Mouse (Mus musculus) embryonic facial prominence, embryonic 15.5 days (tissue): ENCODE measurements around the gene Mfap4. TPM values are rescaled to one million over a fixed set of nuclear protein-coding genes. Genes with fewer than 3 reads are reported as not detected.

Experiments used
- ATAC-seq: fragments of 200-750 bp; cut with Nextera tagmentation; 2 replicates; pipeline ENCODE4 v1.8.0; 2017; ENCODE audit warnings: low read depth, moderate TSS enrichment; ENCODE audit not compliant: insufficient number of reproducible peaks, low FRiP score, low TSS enrichment
- H3K27ac ChIP-seq: fragments of 300-500 bp; sonication (generic); replicated peaks from 2 replicates; pipeline ENCODE4 v1.5.1; 2015; ENCODE audit warnings: mild to moderate bottlenecking, inconsistent platforms
- H3K27me3 ChIP-seq: fragments of 300-500 bp; sonication (generic); 2 replicates; pipeline ENCODE4 v1.6.1; 2015; ENCODE audit warnings: inconsistent platforms
- H3K36me3 ChIP-seq: fragments of 300-500 bp; sonication (generic); 2 replicates; pipeline ENCODE4 v1.6.1; 2015; ENCODE audit warnings: mild to moderate bottlenecking, inconsistent platforms
- H3K4me1 ChIP-seq: fragments of 300-500 bp; sonication (generic); 2 replicates; pipeline ENCODE4 v1.6.1; 2015; ENCODE audit warnings: inconsistent platforms
- H3K4me2 ChIP-seq: fragments of 300-500 bp; sonication (generic); replicated peaks from 2 replicates; pipeline ENCODE4 v1.6.1; 2015; ENCODE audit warnings: mild to moderate bottlenecking, inconsistent platforms
- H3K4me3 ChIP-seq: fragments of 300-500 bp; sonication (generic); replicated peaks from 2 replicates; pipeline ENCODE4 v1.5.1; 2015; ENCODE audit warnings: mild to moderate bottlenecking, inconsistent platforms
- H3K9ac ChIP-seq: fragments of 300-500 bp; sonication (generic); 2 replicates; pipeline ENCODE4 v1.6.1; 2015; ENCODE audit warnings: inconsistent platforms
- H3K9me3 ChIP-seq: fragments of 300-500 bp; sonication (generic); replicated peaks from 2 replicates; pipeline ENCODE4 v1.6.1; 2016; ENCODE audit warnings: inconsistent platforms
- WGBS: fragments of 180-500 bp; shearing (Covaris S2); methylation state at CpG from one replicate; pipeline ENCODE4 v1.1.7; 2015; 5-methylcytosine and 5-hydroxymethylcytosine counted together
- polyA plus RNA-seq: library from polyadenylated mRNA; unstranded; fragments of >200 nt; fragmentation: Nextera tagmentation; extraction: Ambion mirVana; gene quantifications from 2 replicates; pipeline ENCODE4 v1.2.1, GENCODE M21; 2015

Mfap4 gene
- polyA plus RNA-seq = 404 and 406 TPM in 2 replicates

DNA sequence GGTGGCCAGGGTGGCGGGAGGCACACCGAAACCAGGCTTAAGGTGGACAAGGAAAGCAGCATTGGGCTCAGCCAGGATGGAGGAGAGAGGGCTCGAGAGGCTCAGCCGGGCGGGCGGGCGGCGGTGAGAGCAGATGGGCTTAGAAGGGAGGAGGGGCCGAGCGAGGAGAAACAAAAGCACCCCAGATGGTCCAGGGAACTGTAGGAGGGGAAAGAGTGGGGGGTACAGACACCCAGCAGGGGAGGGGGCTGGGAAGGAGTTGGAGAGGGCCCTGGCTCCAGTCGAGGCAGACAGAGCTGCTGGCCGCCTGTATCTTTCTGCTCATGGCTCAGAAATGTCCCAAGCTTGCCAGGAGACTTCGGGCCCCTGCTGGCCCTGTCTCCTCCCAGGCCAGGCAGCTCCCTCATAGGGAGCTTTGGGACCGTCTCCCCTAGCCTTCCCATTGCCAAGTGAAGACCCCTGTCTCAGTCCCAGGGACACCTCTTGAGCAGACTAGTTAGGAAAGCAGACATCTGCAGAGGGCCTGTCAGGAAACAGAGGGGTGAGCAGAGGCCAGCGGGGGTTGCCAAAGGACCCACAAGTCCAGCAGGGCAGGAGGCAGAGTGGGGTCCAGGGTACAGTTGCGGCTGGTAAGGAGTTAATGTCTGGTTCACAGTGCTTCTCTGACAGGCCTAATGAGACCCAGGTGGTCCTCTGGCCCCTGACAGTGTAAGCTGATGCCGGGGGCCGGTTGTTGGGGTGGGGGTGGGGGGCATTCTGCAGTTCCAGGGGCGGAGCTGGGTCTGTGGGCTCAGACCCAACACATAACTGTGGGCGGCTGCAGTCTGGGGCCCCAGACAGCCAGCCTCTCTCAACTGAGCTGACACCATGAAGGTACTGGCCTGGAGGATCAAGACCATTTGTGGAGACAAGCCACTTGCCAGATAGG, at the start of gene Mfap4:
Mfap4 (plus strand) TSS at position 819 of the 928 bp plus-strand sequence.
- Histone ChIP-seq H3K27ac (peak within 1 kb of the TSS; percentile 97), H3K4me3 (peak within 1 kb of the TSS; percentile 45), H3K36me3 (peaks cover 23% of the 10 kb centered on the region), H3K9ac (peak within 1 kb of the TSS; percentile 35), H3K4me1 (peaks cover 72% of the 10 kb centered on the region), H3K9me3 (no peaks in the 10 kb centered on the region), H3K27me3 (no peaks in the 10 kb centered on the region), H3K4me2 (peak within 1 kb of the TSS; percentile 60)
- 9% methylated on average over 20 of the region's 20 CpGs for WGBS
- ATAC-seq = peak; percentile 88

DNA sequence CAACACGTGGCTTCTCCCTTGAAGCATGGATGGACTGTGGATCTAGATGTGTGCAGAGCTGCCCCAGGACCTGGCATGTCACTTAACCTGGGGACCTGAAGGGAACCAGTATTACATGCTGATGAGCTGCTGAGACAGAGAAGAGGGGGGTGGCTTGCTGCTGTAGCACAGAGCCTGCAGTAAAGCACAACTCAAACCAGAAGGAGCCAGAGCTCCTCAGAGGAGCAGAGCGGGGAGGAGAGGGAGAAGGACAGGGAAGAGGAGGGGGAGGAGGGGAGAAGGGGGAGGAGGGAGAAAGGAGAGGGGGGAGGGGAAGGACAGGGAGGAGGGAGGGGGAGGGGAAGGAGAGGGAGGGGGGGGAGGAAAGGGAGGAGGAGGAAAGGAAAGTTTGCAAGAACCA, 48.9 kb upstream of the Mfap4 start:
- Histone ChIP-seq H3K4me2 (no peak overlapping the region), H3K9ac (no peak overlapping the region), H3K4me1 (0 out of 2 replicates have a peak, but pooled peaks cover 7% of the 10 kb centered on the region), H3K27me3 (no peaks in the 10 kb centered on the region), H3K36me3 (no peaks in the 10 kb centered on the region), H3K9me3 (no peaks in the 10 kb centered on the region), H3K27ac (0 out of 2 replicates have a peak overlapping the region, but pooled peaks have one; percentile 7), H3K4me3 (no peak overlapping the region)
- ATAC-seq = peak; percentile 47; the same call in 1 of the 2 replicates
- WGBS = 46% methylated on average over 1 of the region's 2 CpGs

DNA sequence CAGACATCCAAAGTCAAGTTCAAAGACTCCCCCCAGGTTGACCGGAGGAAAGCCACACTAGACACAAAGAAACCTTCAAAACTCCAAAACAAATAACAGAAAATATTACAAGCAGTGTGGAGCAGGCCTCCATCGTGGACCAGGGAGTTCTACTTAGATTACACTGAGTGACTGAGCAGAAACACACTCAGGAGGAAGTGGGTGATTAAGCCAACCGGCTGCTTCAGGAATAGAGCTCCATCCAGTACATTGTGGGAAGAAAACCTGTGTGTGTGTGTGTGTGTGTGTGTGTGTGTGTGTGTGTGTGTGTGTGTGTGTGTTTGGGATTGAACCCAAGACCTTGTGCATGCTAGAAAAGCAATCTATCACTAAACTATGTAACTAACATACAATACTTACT, 46.1 kb upstream of the Mfap4 start:
- Histone ChIP-seq H3K9me3 (no peaks in the 10 kb centered on the region), H3K36me3 (no peaks in the 10 kb centered on the region), H3K4me2 (no peak overlapping the region), H3K4me1 (0 out of 2 replicates have a peak, but pooled peaks cover 7% of the 10 kb centered on the region), H3K9ac (no peak overlapping the region), H3K27ac (no peak overlapping the region), H3K27me3 (no peaks in the 10 kb centered on the region), H3K4me3 (no peak overlapping the region)
- WGBS = 56% methylated on average over 3 of the region's 3 CpGs
- ATAC-seq = no peak

DNA sequence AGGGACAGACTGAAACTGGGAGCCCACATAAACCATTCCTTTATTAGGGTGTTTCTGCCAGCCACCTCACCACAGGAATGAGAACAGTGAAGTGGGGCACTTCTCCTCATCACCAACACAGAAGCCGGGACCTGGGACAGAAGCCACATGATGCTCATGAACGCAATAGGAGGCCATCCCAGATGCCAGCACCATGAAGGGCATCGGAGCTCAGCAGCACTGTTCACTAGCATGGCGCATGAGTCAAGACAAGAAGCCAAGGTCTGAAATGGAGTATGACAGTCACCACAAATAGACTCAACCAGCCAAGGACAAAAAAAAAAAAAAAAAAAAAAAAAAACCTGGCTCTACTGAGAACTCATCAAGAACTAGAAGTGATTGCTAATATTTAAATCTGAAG, 44.8 kb upstream of the Mfap4 start:
- H3K9ac ChIP-seq = no peak overlapping the region
- no peak for ATAC-seq

DNA sequence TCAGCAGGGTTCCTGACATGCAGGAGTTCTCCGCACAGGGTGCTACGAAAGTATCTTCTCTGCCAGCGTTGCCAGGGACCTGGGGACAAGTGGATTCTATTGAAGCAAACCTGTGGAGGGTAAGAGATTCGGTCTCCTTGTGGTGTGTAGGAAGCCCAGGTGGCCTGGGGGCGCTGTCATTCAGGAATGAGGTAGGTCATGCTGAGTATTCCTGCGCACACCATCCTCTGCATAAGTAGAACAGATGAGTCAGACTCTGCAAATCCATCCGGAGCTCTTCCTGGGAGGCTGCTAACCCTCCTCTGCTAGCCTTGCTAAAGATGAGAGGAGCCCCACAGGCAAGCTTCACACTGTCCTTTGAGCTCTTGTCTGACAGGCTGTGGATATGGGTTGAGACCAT, 43.6 kb upstream of the Mfap4 start:
- WGBS = 69% methylated on average over 7 of the region's 7 CpGs

More for the DNA sequence above, 44.8 kb upstream of the Mfap4 start:
- H3K4me2 ChIP-seq = no peak overlapping the region
- H3K9me3 ChIP-seq = no peaks in the 10 kb centered on the region
- H3K4me1 ChIP-seq = 0 out of 2 replicates have a peak, but pooled peaks cover 7% of the 10 kb centered on the region
- H3K36me3 ChIP-seq = no peaks in the 10 kb centered on the region
- H3K4me3 ChIP-seq = no peak overlapping the region
- WGBS = 96% methylated on average over 4 of the region's 4 CpGs
- no peak overlapping the region for H3K27ac ChIP-seq
- no peaks in the 10 kb centered on the region for H3K27me3 ChIP-seq

DNA sequence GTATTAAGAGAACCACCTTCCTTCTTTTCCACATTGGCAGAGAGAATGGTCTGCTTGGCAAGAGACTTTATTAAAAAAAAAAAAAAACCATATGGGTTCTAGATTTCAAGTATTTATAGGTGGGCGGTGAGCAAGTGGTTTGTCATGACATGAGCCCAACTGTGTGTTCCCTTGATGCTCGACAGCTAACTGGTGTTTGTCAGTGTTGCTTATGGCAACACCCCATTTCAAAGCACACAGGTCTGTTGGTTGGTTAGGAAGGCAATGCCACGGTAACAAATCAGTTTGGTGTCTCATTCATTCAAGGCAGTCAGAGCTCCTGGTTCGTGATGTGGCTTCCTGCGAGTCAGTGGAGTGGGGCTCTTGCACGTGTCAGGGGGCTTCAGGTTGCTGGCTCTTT, 41.4 kb upstream of the Mfap4 start:
- Histone ChIP-seq H3K36me3 (no peaks in the 10 kb centered on the region), H3K9me3 (no peaks in the 10 kb centered on the region), H3K27ac (no peak overlapping the region), H3K4me1 (peaks cover 15% of the 10 kb centered on the region), H3K4me2 (no peak overlapping the region), H3K27me3 (no peaks in the 10 kb centered on the region), H3K4me3 (no peak overlapping the region), H3K9ac (no peak overlapping the region)
- WGBS = 88% methylated on average over 6 of the region's 6 CpGs
- ATAC-seq = no peak

More for the DNA sequence above, 43.6 kb upstream of the Mfap4 start:
- Histone ChIP-seq H3K4me3 (no peak overlapping the region), H3K9me3 (no peaks in the 10 kb centered on the region), H3K4me2 (no peak overlapping the region), H3K9ac (no peak overlapping the region), H3K4me1 (0 out of 2 replicates have a peak, but pooled peaks cover under 1% of the 10 kb centered on the region), H3K36me3 (no peaks in the 10 kb centered on the region), H3K27me3 (no peaks in the 10 kb centered on the region), H3K27ac (no peak overlapping the region)
- ATAC-seq = no peak

DNA sequence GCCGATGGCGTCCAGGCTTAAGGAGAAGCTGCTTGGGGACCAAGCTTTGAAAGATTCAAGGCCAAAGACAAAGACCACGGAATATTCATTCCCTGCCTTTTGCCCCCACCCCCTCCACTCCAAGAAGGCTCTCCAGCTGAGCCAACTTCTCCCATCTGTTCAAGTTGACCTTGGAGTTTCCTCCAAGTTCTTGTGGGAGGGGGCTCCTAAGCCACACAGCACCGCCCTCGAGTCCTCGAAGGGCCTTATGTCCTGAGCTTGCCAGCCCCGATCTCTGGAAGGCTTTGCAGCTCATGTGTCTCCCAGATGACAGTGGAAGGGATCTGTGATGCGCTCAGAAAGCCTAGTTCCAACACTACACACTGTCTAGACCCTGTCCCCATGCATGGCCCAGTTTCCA, 37.9 kb upstream of the Mfap4 start:
- WGBS = 70% methylated on average over 8 of the region's 8 CpGs
- H3K36me3 ChIP-seq = no peaks in the 10 kb centered on the region

DNA sequence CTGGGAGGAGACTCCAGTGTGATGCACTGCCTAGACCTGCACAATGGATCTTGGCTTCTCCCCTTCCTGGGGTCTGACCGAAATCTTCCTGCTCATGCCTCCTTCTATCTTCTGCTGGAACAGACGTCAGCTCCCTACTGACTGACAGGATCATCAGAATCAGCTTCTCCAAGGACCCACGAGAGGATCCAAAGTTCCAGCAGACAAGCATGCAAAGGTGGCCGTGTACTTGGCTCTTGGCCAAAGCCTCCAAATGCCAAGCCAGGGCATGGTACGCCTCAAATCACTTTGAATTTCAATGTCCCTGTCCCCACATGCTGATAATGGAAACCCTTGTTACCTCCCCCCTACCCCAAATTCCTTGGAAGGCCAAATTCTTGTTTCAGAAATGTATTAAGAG, 37.2 kb upstream of the Mfap4 start:
- no peak overlapping the region for H3K4me2 ChIP-seq
- no peak overlapping the region for H3K9ac ChIP-seq
- no peaks in the 10 kb centered on the region; the same call in 1 of the 2 replicates for H3K27me3 ChIP-seq
- H3K36me3 ChIP-seq = no peaks in the 10 kb centered on the region
- H3K27ac ChIP-seq = peak overlapping the region; percentile 70
- no peaks in the 10 kb centered on the region for H3K9me3 ChIP-seq
- 35% methylated on average over 5 of the region's 5 CpGs for WGBS
- H3K4me3 ChIP-seq = no peak overlapping the region
- ATAC-seq = no peak
- H3K4me1 ChIP-seq = peaks cover 37% of the 10 kb centered on the region

More for the DNA sequence above, 37.9 kb upstream of the Mfap4 start:
- Histone ChIP-seq H3K27me3 (no peaks in the 10 kb centered on the region), H3K27ac (peak overlapping the region; percentile 70; the same call in 1 of the 2 replicates), H3K4me3 (no peak overlapping the region), H3K4me2 (no peak overlapping the region), H3K9me3 (no peaks in the 10 kb centered on the region), H3K9ac (no peak overlapping the region), H3K4me1 (peaks cover 33% of the 10 kb centered on the region)
- no peak for ATAC-seq

DNA sequence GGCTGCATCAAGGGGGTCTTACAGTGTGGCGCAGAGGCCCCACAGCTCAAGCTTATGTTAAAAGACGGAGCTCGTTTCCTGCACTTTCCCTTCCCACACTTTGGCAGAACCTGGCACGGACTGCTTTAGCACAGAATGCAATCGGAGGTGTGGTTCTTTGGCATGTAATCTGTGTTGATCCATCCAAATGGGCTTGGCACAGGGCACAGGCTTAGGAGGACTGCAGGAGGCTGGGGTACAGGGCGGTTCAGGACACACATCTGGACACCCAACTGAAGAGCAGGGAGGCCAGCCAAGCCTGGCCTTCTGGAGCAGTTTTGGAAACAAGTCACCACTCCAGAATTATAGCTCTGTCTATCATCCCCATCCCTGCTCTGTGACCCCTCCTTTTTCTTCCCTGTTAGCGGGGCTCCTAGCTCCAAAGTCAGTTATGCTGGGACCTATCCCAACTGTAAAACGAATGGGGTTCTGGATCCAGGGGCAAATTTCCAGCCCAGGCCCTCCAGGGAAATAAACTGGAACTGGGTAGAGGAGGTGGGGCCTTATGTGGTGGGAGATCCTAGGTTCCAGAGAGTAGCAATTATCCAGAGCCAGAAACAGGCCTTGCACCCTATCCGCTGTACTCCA, 36.5 kb upstream of the Mfap4 start:
- Histone ChIP-seq H3K27me3 (no peaks in the 10 kb centered on the region; the same call in 1 of the 2 replicates), H3K4me2 (0 out of 2 replicates have a peak overlapping the region, but pooled peaks have one; percentile 21), H3K9me3 (no peaks in the 10 kb centered on the region), H3K4me1 (peaks cover 44% of the 10 kb centered on the region), H3K9ac (no peak overlapping the region), H3K27ac (peak overlapping the region; percentile 70), H3K36me3 (no peaks in the 10 kb centered on the region), H3K4me3 (no peak overlapping the region)
- 30% methylated on average over 9 of the region's 9 CpGs for WGBS
- peak; percentile 64 for ATAC-seq

DNA sequence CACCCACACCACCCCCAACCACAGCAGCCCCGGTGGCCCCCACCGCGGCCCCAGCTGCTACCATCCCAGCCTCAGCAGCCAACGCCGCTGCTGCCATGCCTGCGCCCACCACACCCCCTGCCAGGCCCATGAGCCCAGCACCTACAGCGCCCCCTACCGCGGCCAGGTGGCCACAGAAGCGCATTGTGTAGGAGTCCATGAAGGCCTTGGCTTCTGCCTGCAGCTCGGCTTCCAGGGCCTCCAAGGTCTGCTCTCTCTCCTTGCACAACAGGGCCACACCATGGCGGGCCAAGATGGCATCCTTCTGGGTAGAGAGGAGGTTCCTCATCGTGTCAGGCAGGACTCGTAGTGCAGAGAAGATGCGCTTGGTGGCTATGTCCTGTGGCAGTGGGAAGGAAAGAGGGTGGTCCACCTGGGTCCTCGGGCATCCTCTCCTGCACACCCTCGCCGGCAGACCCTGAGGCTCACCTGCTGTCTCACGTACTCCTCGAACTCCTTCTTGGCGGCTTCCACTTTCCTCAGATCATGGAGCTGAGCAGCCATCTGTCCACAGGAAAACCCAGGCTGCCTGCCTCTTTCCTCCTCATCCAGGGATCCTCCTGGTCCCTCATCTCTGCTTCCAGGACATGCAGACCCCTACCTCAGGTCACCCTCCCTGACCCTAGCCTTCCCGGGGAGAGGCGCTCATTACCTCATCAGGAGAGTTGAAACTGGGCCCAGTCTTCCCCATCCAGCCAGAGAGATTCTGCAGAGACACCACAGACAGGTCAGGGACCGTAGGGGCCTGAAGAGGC, 35.5 kb upstream of the Mfap4 start:
- H3K27ac ChIP-seq = peak overlapping the region; percentile 70

More for the DNA sequence above, 35.5 kb upstream of the Mfap4 start:
- Histone ChIP-seq H3K36me3 (no peaks in the 10 kb centered on the region), H3K9me3 (no peaks in the 10 kb centered on the region), H3K9ac (no peak overlapping the region), H3K4me2 (no peak overlapping the region), H3K27me3 (no peaks in the 10 kb centered on the region; the same call in 1 of the 2 replicates), H3K4me3 (no peak overlapping the region), H3K4me1 (peaks cover 49% of the 10 kb centered on the region)
- 77% methylated on average over 24 of the region's 24 CpGs for WGBS
- ATAC-seq = no peak
